Mouse (Mus musculus) limb, embryonic 15.5 days (tissue): ENCODE measurements around the gene Cpeb4. TPM values are rescaled to one million over a fixed set of nuclear protein-coding genes. Genes with fewer than 3 reads are reported as not detected.

Experiments
- ATAC-seq: fragments of 200-750 bp; cut with Nextera tagmentation; 2 replicates; pipeline ENCODE4 v1.8.0; 2017; ENCODE audit warnings: low read depth, moderate TSS enrichment; ENCODE audit not compliant: insufficient number of reproducible peaks, low FRiP score, low TSS enrichment
- H3K27ac ChIP-seq: fragments of 300-500 bp; sonication (generic); 2 replicates; pipeline ENCODE4 v1.5.1; 2015; ENCODE audit warnings: moderate library complexity, mild to moderate bottlenecking, inconsistent platforms
- H3K27me3 ChIP-seq: fragments of 300-500 bp; sonication (generic); 2 replicates; pipeline ENCODE4 v1.6.1; 2015; ENCODE audit warnings: inconsistent platforms
- H3K36me3 ChIP-seq: fragments of 300-500 bp; sonication (generic); 2 replicates; pipeline ENCODE4 v1.6.1; 2015; ENCODE audit warnings: inconsistent platforms
- H3K4me1 ChIP-seq: fragments of 300-500 bp; sonication (generic); 2 replicates; pipeline ENCODE4 v1.6.1; 2015; ENCODE audit warnings: inconsistent platforms
- H3K4me2 ChIP-seq: fragments of 300-500 bp; sonication (generic); 2 replicates; pipeline ENCODE4 v1.6.1; 2015; ENCODE audit warnings: mild to moderate bottlenecking, inconsistent platforms
- H3K4me3 ChIP-seq: fragments of 300-500 bp; sonication (generic); 2 replicates; pipeline ENCODE4 v1.5.1; 2015; ENCODE audit warnings: mild to moderate bottlenecking, inconsistent platforms
- H3K9ac ChIP-seq: fragments of 300-500 bp; sonication (generic); 2 replicates; pipeline ENCODE4 v1.6.1; 2015; ENCODE audit warnings: inconsistent platforms
- H3K9me3 ChIP-seq: fragments of 300-500 bp; sonication (generic); 2 replicates; pipeline ENCODE4 v1.6.1; 2016; ENCODE audit warnings: inconsistent platforms
- WGBS: fragments of 180-500 bp; shearing (Covaris S2); methylation state at CpG from one replicate; pipeline ENCODE4 v1.1.7; 2015; 5-methylcytosine and 5-hydroxymethylcytosine counted together
- polyA plus RNA-seq: library from polyadenylated mRNA; unstranded; fragments of >200 nt; fragmentation: Nextera tagmentation; extraction: Ambion mirVana; gene quantifications from 2 replicates; pipeline ENCODE4 v1.2.1, GENCODE M21; 2015

Cpeb4 gene
- polyA plus RNA-seq: 2.9 and 3.2 TPM in 2 replicates

DNA sequence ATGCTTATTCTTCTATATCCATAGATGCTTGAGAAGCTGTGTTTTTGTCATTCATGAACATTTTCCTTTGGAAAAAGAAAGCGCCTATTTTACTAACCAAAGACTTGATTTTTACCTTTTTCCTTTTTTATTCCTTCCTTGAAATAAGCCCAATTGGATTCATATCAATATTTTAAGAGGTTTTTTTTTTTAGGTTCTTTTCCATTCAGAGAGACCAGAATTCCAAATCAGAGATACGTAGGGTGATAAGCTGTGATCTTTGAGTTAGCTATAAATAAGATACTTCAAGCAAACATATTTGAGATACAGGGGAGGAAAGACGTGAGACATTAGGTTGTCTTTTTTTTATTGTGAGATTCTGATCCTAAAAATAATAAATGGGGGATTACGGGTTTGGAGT lies at the start of gene Cpeb4:
TSS of gene Cpeb4 (plus strand) at position 301 of the 400 bp plus-strand sequence.
- peaks cover 17% of the 10 kb centered on the region for H3K4me1 ChIP-seq
- H3K27me3 ChIP-seq: no peaks in the 10 kb centered on the region; the same call in 1 of the 2 replicates
- no peak for ATAC-seq
- H3K27ac ChIP-seq: peak within 1 kb of the TSS; percentile 76
- peak within 1 kb of the TSS; percentile 86 for H3K4me2 ChIP-seq
- H3K9ac ChIP-seq: peak within 1 kb of the TSS; percentile 73
- H3K9me3 ChIP-seq: no peaks in the 10 kb centered on the region
- H3K4me3 ChIP-seq: peak within 1 kb of the TSS; percentile 91
- 77% methylated on average over 4 of the region's 4 CpGs for WGBS
- no peaks in the 10 kb centered on the region for H3K36me3 ChIP-seq

- WGBS: 74% methylated on average over 9 of the region's 9 CpGs
- ATAC-seq: no peak
- no peaks in the 10 kb centered on the region for H3K36me3 ChIP-seq
- H3K27ac ChIP-seq: no peak overlapping the region
- H3K9me3 ChIP-seq: no peaks in the 10 kb centered on the region
- peaks cover 17% of the 10 kb centered on the region for H3K4me1 ChIP-seq
- H3K4me3 ChIP-seq: no peak overlapping the region
- no peaks in the 10 kb centered on the region for H3K27me3 ChIP-seq
- no peak overlapping the region for H3K4me2 ChIP-seq
- no peak overlapping the region for H3K9ac ChIP-seq
These were observed 49.5 kb upstream of the Cpeb4 start for GRCm38 (mm10) chr11:31822556-31822955.

DNA sequence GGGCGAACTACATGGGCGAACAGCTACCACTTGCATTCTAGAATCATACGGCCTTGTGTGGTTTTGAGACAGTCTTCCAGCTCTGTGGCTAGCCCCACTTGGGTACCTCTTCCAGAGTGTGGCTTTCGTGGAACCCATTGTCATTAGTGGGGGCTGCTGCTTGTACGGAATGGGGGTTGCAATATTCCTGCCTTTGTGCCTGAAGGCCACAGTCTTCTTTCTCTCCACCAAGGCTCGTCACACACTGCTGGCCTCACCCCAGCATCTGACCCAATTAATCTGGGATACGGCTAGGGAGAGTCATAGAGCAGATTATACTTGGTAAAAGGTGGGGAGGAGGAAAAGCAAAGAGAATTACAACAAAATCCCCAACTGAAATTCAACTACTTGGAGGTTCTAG lies 48.5 kb upstream of the Cpeb4 start:
- H3K4me2 ChIP-seq: no peak overlapping the region
- H3K9ac ChIP-seq: no peak overlapping the region
- peaks cover 17% of the 10 kb centered on the region for H3K4me1 ChIP-seq
- no peak for ATAC-seq
- H3K4me3 ChIP-seq: no peak overlapping the region
- no peaks in the 10 kb centered on the region for H3K36me3 ChIP-seq
- no peaks in the 10 kb centered on the region for H3K9me3 ChIP-seq
- no peaks in the 10 kb centered on the region for H3K27me3 ChIP-seq
- WGBS: 82% methylated on average over 7 of the region's 7 CpGs
- H3K27ac ChIP-seq: no peak overlapping the region

- Histone ChIP-seq H3K36me3 (no peaks in the 10 kb centered on the region), H3K27ac (no peak overlapping the region), H3K4me3 (no peak overlapping the region), H3K27me3 (no peaks in the 10 kb centered on the region), H3K4me1 (peaks cover 17% of the 10 kb centered on the region), H3K4me2 (no peak overlapping the region), H3K9me3 (no peaks in the 10 kb centered on the region), H3K9ac (no peak overlapping the region)
- ATAC-seq: no peak
- WGBS: 70% methylated on average over 14 of the region's 14 CpGs
These were observed 47.4 kb upstream of the Cpeb4 start for GRCm38 (mm10) chr11:31824504-31825166.

GRCm38 (mm10) chr11:31828011-31828770 lies 43.8 kb upstream of the Cpeb4 start:
- no peaks in the 10 kb centered on the region for H3K9me3 ChIP-seq
- H3K27me3 ChIP-seq: no peaks in the 10 kb centered on the region
- H3K4me2 ChIP-seq: no peak overlapping the region
- peaks cover 11% of the 10 kb centered on the region; the same call in 1 of the 2 replicates for H3K4me1 ChIP-seq
- WGBS: 58% methylated on average over 4 of the region's 4 CpGs
- no peak overlapping the region for H3K9ac ChIP-seq
- H3K4me3 ChIP-seq: no peak overlapping the region
- 0 out of 2 replicates have a peak, but pooled peaks have one; percentile 25 for ATAC-seq
- no peaks in the 10 kb centered on the region for H3K36me3 ChIP-seq
- H3K27ac ChIP-seq: no peak overlapping the region

- no peaks in the 10 kb centered on the region for H3K27me3 ChIP-seq
- H3K36me3 ChIP-seq: no peaks in the 10 kb centered on the region
- no peak overlapping the region for H3K27ac ChIP-seq
- no peak overlapping the region for H3K4me3 ChIP-seq
- H3K4me1 ChIP-seq: peaks cover 11% of the 10 kb centered on the region; the same call in 1 of the 2 replicates
- WGBS: 78% methylated on average over 2 of the region's 2 CpGs
- no peak overlapping the region for H3K4me2 ChIP-seq
- H3K9me3 ChIP-seq: no peaks in the 10 kb centered on the region
- no peak for ATAC-seq
- H3K9ac ChIP-seq: no peak overlapping the region
These were observed 43.3 kb upstream of the Cpeb4 start for GRCm38 (mm10) chr11:31828771-31829072.

DNA sequence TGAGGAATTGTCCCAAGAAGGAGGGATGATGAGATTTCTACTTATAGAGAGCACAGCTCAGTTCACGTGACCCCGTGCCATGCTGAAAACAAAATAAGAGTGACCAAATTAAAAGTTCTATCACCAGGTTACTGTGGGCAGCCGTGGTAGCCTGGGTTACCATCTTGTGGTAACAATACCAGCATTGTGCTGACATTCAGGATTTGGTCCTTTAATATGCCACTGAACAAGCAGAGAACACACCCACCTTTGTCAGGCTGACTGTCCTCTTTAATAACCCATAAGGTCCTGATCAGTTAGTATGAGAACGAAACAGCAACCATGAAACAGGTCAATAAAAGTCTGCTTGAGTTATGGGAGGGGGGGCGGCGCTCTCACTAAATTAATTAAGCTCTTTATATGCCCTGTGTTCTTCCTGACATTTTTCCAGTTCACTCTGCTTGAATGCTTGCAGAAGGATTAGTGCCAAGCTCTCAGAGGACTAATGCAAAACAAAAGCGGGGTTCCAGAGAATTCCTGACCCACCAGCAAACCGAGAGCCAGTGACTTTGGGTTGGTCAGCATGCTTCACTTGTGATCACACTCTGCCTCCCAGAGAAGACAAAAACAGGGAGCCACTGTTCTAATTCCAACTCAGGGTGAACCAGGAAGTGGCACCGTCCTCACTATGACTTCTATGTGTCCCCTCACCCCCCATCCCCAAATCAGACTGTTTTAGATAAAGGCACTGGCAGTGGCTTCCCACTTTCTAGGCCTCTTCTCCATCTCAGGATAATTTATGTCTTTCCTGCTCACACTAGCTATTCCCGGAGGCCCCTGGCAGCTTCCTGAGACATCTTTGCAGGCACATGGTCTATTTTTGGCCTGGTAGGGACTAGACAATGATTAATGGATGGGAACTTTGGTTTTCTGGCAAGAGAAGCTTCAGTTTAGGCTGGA lies 41.5 kb upstream of the Cpeb4 start:
- H3K36me3 ChIP-seq: no peaks in the 10 kb centered on the region
- no peak overlapping the region for H3K9ac ChIP-seq
- peaks cover 6% of the 10 kb centered on the region; the same call in 1 of the 2 replicates for H3K4me1 ChIP-seq
- WGBS: 49% methylated on average over 10 of the region's 10 CpGs
- no peak overlapping the region for H3K4me2 ChIP-seq
- no peaks in the 10 kb centered on the region for H3K9me3 ChIP-seq
- H3K27ac ChIP-seq: no peak overlapping the region
- no peak overlapping the region for H3K4me3 ChIP-seq
- no peak for ATAC-seq
- no peaks in the 10 kb centered on the region for H3K27me3 ChIP-seq

GRCm38 (mm10) chr11:31831451-31831850 lies 40.6 kb upstream of the Cpeb4 start:
- Histone ChIP-seq H3K4me2 (no peak overlapping the region), H3K4me3 (no peak overlapping the region), H3K9ac (no peak overlapping the region), H3K9me3 (no peaks in the 10 kb centered on the region), H3K27ac (no peak overlapping the region), H3K36me3 (no peaks in the 10 kb centered on the region), H3K4me1 (peaks cover 6% of the 10 kb centered on the region; the same call in 1 of the 2 replicates), H3K27me3 (no peaks in the 10 kb centered on the region)
- 60% methylated on average over 5 of the region's 5 CpGs for WGBS
- ATAC-seq: no peak

DNA sequence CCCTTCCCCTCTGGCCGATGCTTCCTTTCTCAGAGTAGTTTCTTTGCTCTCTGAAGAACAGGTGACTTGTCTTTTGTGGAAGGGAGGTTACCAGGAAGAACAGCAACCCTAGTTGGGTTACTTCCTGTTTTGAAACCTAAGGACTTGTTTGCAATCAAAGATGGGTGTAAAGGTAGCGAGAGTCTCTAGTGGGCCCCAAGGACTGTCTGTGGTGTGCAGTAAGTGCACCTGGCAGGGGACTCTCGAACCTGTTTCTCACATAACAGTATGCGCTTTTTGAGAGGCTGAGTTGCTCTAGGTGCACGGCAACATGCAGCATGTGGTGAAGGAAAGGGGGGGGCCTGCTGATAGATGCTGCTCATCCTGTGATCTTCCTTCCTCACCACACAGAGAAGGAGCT lies 40.0 kb upstream of the Cpeb4 start:
- Histone ChIP-seq H3K27ac (no peak overlapping the region), H3K9me3 (no peaks in the 10 kb centered on the region), H3K27me3 (no peaks in the 10 kb centered on the region), H3K4me3 (no peak overlapping the region), H3K36me3 (no peaks in the 10 kb centered on the region), H3K4me1 (peaks cover 6% of the 10 kb centered on the region; the same call in 1 of the 2 replicates), H3K4me2 (no peak overlapping the region), H3K9ac (no peak overlapping the region)
- no peak for ATAC-seq
- 84% methylated on average over 5 of the region's 5 CpGs for WGBS

GRCm38 (mm10) chr11:31832439-31832980 lies 39.5 kb upstream of the Cpeb4 start:
- H3K4me2 ChIP-seq: no peak overlapping the region
- no peak for ATAC-seq
- no peak overlapping the region for H3K4me3 ChIP-seq
- WGBS: 69% methylated on average over 7 of the region's 7 CpGs
- H3K9ac ChIP-seq: no peak overlapping the region
- H3K27me3 ChIP-seq: no peaks in the 10 kb centered on the region
- H3K4me1 ChIP-seq: peaks cover 6% of the 10 kb centered on the region; the same call in 1 of the 2 replicates
- no peaks in the 10 kb centered on the region for H3K9me3 ChIP-seq
- H3K36me3 ChIP-seq: no peaks in the 10 kb centered on the region
- no peak overlapping the region for H3K27ac ChIP-seq

GRCm38 (mm10) chr11:31833506-31833905 lies 38.5 kb upstream of the Cpeb4 start:
- H3K4me3 ChIP-seq: no peak overlapping the region
- H3K36me3 ChIP-seq: no peaks in the 10 kb centered on the region
- no peak overlapping the region for H3K9ac ChIP-seq
- WGBS: 35% methylated on average over 2 of the region's 2 CpGs
- no peaks in the 10 kb centered on the region for H3K9me3 ChIP-seq
- no peak for ATAC-seq
- H3K27me3 ChIP-seq: no peaks in the 10 kb centered on the region
- H3K4me1 ChIP-seq: peaks cover 8% of the 10 kb centered on the region; the same call in 1 of the 2 replicates
- H3K4me2 ChIP-seq: no peak overlapping the region
- no peak overlapping the region for H3K27ac ChIP-seq
